Mouse (Mus musculus) monocyte, adult 5-6 weeks (primary cell): ENCODE data around the gene Sod2. TPM values are rescaled to one million over a fixed set of nuclear protein-coding genes. Genes with fewer than 3 reads are reported as not detected.
A peak's percentile ranks its signal among the peaks of the same experiment; 100 is the strongest.
"Not testable (repeated sequence)": the region's sequence is repeated elsewhere in the genome, so short reads cannot be mapped to it uniquely, and the experiment has no call there.

ENCODE experiments used
- ATAC-seq: fragments of 153-309, 156-312 bp; replicated peaks from 2 replicates; pipeline ENCODE4 v1.8.0; 2017; ENCODE audit warnings: mild to moderate bottlenecking; ENCODE audit not compliant: low TSS enrichment, insufficient number of reproducible peaks, severe bottlenecking, poor library complexity, low FRiP score
- total RNA-seq: library from RNA; stranded (forward); fragments of 200-1000, 200-491, 200-594 nt; gene quantifications from 3 replicates; pipeline ENCODE4 v1.2.3, GENCODE M21; 2017

Gene Sod2
- total RNA-seq, 1 experiment from 2014 or later: 86.6 TPM

GRCm38 (mm10) chr17:13006984-13007383 lies 338 bp downstream of the Sod2 start:
- no peak for ATAC-seq

- peak; percentile 97 for ATAC-seq
These were observed 1.2 kb downstream of the Sod2 start for GRCm38 (mm10) chr17:13007730-13008425.

GRCm38 (mm10) chr17:13008528-13008927 lies 1.9 kb downstream of the Sod2 start:
- no peak for ATAC-seq

GRCm38 (mm10) chr17:13009887-13010286 lies 3.2 kb downstream of the Sod2 start:
- peak; percentile 53 for ATAC-seq

GRCm38 (mm10) chr17:13013316-13013715 lies 6.7 kb downstream of the Sod2 start:
- ATAC-seq: no peak

- peak; percentile 28 for ATAC-seq
These were observed 30.1 kb downstream of the Sod2 start for GRCm38 (mm10) chr17:13036627-13037192.

GRCm38 (mm10) chr17:13043846-13044673 lies 37.4 kb downstream of the Sod2 start:
- ATAC-seq: peak; percentile 64

GRCm38 (mm10) chr17:13052124-13052813 lies 45.6 kb downstream of the Sod2 start, which contains the start of gene Gpr31b:
Gene Gpr31b, minus strand, starts transcription at chr17:13052296.
- ATAC-seq: peak; percentile 67

GRCm38 (mm10) chr17:13060804-13061203 lies 54.2 kb downstream of the Sod2 start, which contains the start of gene Tcp10b:
Gene Tcp10b, plus strand, starts transcription at chr17:13061104.
- not testable (repeated sequence) for ATAC-seq

GRCm38 (mm10) chr17:13062882-13063281 lies 56.2 kb downstream of the Sod2 start:
- ATAC-seq: not testable (repeated sequence)

- ATAC-seq: 0 out of 2 replicates have a peak, but pooled peaks have one; percentile 20
These were observed 61.3 kb downstream of the Sod2 start for GRCm38 (mm10) chr17:13067864-13068385.

- ATAC-seq: not testable (repeated sequence)
These were observed 62.6 kb downstream of the Sod2 start for GRCm38 (mm10) chr17:13069227-13069626.

Other genes with a start within 250 kb of the Sod2 start
- gene Igf2r, start 237.2 kb upstream of the Sod2 start, total RNA-seq: 19.7 to 53.8 TPM (median 24.1 TPM) in 3 replicates
- not detected in 3 replicates for gene Mas1, start 138.7 kb upstream of the Sod2 start, total RNA-seq
- not detected in 3 replicates for gene Mrgprh, start 130.8 kb upstream of the Sod2 start, total RNA-seq
- 1.1 TPM in 1 of 3 replicates, not detected in the others for gene Pnldc1, start 96.6 kb upstream of the Sod2 start, total RNA-seq
- 328 to 436 TPM (median 328 TPM) in 3 replicates for gene Tcp1, start 91.1 kb upstream of the Sod2 start, total RNA-seq
- 38.6 to 83.5 TPM (median 62.1 TPM) in 3 replicates for gene Mrpl18, start 90.5 kb upstream of the Sod2 start, total RNA-seq
- gene Acat3, start 66.2 kb upstream of the Sod2 start, total RNA-seq: 0.68 to 2.3 TPM in 2 of 3 replicates, not detected in the other
- gene Acat2, start 46.1 kb upstream of the Sod2 start, total RNA-seq: 5.4 to 12.1 TPM (median 10.4 TPM) in 3 replicates
- gene Wtap, start 12.7 kb upstream of the Sod2 start, total RNA-seq: 228 to 388 TPM (median 260 TPM) in 3 replicates
- gene Gpr31b, start 45.5 kb downstream of the Sod2 start, total RNA-seq: 1.3 to 2.8 TPM in 2 of 3 replicates, not detected in the other
- gene Tcp10b, start 54.3 kb downstream of the Sod2 start, total RNA-seq: 0.85 TPM in 1 of 3 replicates, not detected in the others
- gene Unc93a, start 125.0 kb downstream of the Sod2 start, total RNA-seq: 0.76 to 1.4 TPM (median 0.78 TPM) in 3 replicates
- not detected in 3 replicates for gene Smok2a, start 214.3 kb downstream of the Sod2 start, total RNA-seq
- gene Smok2b, start 223.4 kb downstream of the Sod2 start, total RNA-seq: not detected in 3 replicates